Mouse (Mus musculus): ENCODE data around the gene Akr1b10. TPM values are rescaled to one million over a fixed set of nuclear protein-coding genes. Genes with fewer than 3 reads are reported as not detected.

The Akr1b10 gene
- 32.2 TPM for polyA plus RNA-seq (2015; fragmentation: Illumina TruSeq; extraction: RNeasy Lipid Tissue Mini Kit (QIAGEN cat#74804); ENCODE audit: low read depth, low replicate concordance)

GRCm38 (mm10) chr6:34384110-34384661 is at the start of gene Akr1b10:
TSS of gene Akr1b10 (plus strand) at chr6:34384218.

GRCm38 (mm10) chr6:34353658-34354353 is 30.2 kb upstream of the Akr1b10 start, which contains the start of gene Akr1b8:
TSS of gene Akr1b8 (plus strand) at chr6:34354119.

GRCm38 (mm10) chr6:34412023-34412422 is 28.0 kb downstream of the Akr1b10 start, which contains the start of gene Akr1b7:
TSS of gene Akr1b7 (plus strand) at chr6:34412334.

Other genes with a start within 250 kb of the Akr1b10 start
- gene Slc35b4, start 207.1 kb upstream of the Akr1b10 start, polyA plus RNA-seq (2015; fragmentation: Illumina TruSeq; extraction: RNeasy Lipid Tissue Mini Kit (QIAGEN cat#74804); ENCODE audit: low read depth, low replicate concordance) = 54.2 TPM
- 86.0 TPM for gene Akr1b3, start 66.7 kb upstream of the Akr1b10 start, polyA plus RNA-seq (2015; fragmentation: Illumina TruSeq; extraction: RNeasy Lipid Tissue Mini Kit (QIAGEN cat#74804); ENCODE audit: low read depth, low replicate concordance)
- 1.4 TPM for gene Akr1b8, start 30.1 kb upstream of the Akr1b10 start, polyA plus RNA-seq (2015; fragmentation: Illumina TruSeq; extraction: RNeasy Lipid Tissue Mini Kit (QIAGEN cat#74804); ENCODE audit: low read depth, low replicate concordance)
- gene Akr1b7, start 28.1 kb downstream of the Akr1b10 start, polyA plus RNA-seq (2015; fragmentation: Illumina TruSeq; extraction: RNeasy Lipid Tissue Mini Kit (QIAGEN cat#74804); ENCODE audit: low read depth, low replicate concordance) = not detected
- 90.4 TPM for gene Bpgm, start 92.0 kb downstream of the Akr1b10 start, polyA plus RNA-seq (2015; fragmentation: Illumina TruSeq; extraction: RNeasy Lipid Tissue Mini Kit (QIAGEN cat#74804); ENCODE audit: low read depth, low replicate concordance)
- gene Cald1, start 214.3 kb downstream of the Akr1b10 start, polyA plus RNA-seq (2015; fragmentation: Illumina TruSeq; extraction: RNeasy Lipid Tissue Mini Kit (QIAGEN cat#74804); ENCODE audit: low read depth, low replicate concordance) = 26.6 TPM